Mouse (Mus musculus): ENCODE measurements around the gene Gm7137.
"Not testable (repeated sequence)": the region's sequence is repeated elsewhere in the genome, so short reads cannot be mapped to it uniquely, and the experiment has no call there.

Gm7137 gene

DNA sequence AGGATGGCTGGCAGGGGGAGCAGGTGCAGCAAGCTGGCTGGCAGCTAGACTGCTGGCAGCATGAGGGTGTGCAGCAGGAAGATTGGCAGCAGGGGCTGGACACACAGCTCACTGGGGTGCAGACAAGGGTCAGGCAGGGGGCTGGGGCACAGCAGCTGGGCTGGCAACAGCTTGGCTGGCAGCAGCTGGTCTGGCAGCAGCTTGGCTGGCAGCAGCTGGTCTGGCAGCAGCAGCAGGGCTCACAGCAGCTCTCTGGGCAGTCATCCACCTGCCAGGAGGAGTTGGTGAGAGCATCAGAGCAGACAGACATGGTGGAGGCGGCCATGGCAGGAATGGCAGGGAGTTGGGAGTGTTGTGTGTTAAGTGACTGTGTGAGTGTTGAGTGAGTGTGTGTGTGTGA is at the start of gene Gm7137:
TSS of gene Gm7137 (minus strand) at position 325 of the 400 bp plus-strand sequence.
- DNase-seq: not testable (repeated sequence)

DNA sequence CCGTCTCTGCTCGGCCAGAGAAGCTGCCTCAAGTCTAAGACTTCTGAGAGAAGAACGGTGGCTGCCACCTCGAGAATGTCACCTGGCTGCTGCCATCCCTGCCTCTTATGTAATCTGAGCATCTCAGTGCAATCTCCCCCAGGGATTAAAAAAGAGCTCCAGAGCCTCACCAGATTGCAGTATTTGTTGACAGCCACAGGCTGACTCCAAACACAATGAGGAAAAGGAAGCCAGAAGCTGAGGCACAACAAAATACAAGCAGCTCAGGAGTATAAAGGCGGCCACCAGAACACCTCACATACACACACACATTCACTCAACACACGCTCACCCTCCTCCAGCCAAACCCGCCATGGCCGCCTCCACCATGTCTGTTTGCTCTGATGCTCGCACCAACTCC is 47.6 kb upstream of the Gm7137 start, which contains the start of gene Krtap10-10:
TSS of gene Krtap10-10 (plus strand) at position 301 of the 400 bp plus-strand sequence.
- DNase-seq: no peak

DNA sequence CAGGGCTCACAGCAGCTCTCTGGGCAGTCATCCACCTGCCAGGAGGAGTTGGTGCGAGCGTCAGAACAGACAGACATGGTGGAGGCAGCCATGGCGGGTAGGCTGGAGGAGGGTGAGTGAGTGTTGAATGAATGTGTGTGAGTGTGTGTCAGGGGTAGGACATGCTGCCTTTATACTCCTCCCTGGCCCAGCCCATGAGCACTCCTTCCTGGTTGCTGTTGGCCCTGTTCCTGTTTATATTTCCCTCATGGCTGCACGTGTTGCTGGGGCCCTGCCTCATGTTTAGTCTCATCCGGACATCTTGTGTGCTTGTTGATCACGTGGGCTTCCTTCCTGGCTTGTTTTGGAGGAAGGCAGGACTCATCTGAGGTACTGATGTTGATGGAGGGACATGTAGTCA is 39.0 kb upstream of the Gm7137 start, which contains the start of gene Krtap10-4:
TSS of gene Krtap10-4 (minus strand) at position 145 of the 400 bp plus-strand sequence.
- DNase-seq: no peak

DNA sequence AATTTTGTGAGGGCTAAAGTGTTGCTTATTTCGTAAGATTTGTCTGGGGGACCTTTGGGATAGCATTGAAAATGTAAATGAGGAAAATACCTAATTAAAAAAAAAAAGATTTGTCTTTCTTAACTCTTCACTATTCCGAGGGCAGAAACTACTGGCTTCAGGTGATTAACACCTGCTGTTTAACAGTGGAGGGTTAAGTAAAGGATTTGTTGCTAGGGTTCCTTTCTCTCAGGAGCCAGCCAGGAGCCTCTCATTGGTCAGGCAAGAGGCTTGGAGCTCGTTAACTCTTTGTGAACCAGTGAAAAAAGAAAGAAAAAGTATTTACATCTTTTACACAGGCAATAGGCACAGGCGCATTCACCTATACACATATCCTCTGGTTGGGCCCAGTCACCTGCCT is 31.2 kb upstream of the Gm7137 start:
- no peak for DNase-seq

DNA sequence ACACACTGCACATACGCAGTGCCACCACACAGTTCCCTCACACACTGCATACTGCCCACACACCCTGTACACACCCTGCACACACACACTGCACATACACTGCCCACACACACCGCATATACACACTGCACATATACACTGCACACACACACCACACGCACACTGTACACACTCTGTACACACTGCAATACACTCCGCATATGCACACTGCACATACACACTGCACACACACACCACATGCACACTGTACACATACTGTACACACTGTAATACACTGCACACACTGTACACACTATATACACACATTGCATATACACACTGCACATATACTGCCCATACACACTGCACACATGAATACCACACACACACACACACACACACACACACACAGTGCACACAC is 30.5 kb upstream of the Gm7137 start:
- no peak for DNase-seq

DNA sequence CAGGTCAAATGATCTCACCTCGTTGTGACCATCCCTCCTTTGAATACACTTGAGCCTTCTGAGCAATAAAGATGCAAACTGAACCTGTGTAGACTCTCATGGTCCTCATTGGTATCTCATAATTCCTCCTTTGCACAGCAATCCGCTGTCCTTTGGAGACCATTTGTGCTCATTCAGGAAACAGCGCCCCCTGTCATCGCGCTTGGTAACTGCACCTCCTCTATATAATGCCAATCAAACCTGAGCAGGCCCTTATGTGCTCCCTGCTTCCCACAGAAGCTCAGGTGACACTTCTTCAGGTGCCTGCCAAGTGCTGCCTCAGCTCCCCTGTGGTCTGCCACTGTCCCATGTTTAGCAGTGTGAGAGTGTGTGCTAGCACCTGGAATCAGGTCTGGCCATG is 27.5 kb upstream of the Gm7137 start:
- peak; percentile 46 for DNase-seq

DNA sequence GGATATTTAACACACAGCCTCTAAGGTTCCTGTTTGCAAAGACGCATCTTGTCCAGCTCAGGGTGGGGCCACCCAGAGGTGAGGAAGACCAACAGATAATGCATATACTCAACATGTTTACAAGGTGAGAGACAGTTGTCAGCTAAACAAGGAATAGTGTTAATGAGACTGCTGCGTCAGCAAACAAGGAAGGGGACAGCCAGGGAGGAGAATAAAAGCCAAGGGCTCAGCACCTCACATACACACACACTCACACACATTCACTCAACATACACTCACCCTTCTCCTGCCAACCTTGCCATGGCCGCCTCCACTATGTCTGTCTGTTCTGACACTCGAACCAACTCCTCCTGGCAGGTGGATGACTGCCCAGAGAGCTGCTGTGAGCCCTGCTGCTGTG is 26.4 kb upstream of the Gm7137 start, which contains the start of gene Gm2696:
TSS of gene Gm2696 (plus strand) at position 301 of the 400 bp plus-strand sequence.
- DNase-seq: no peak

DNA sequence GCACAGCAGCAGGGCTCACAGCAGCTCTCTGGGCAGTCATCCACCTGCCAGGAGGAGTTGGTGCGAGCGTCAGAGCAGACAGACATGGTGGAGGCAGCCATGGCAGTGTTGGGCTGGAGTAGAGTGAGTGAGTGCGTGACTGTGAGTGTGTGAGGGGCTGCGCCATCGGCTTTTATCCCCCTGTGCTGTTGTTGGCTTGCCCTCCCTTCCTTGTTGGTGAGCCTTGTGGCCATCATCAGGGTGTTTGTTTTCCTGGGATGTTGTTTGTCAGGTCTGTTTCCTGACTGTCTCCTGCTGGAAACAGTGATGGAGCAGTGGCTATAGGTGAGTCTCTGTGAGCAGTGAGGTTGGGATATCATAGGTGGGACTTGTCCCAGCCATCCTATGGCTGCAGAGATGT is 23.7 kb upstream of the Gm7137 start, which contains the start of gene Gm9507:
TSS of gene Gm9507 (minus strand) at position 101 of the 400 bp plus-strand sequence.
- no peak for DNase-seq

DNA sequence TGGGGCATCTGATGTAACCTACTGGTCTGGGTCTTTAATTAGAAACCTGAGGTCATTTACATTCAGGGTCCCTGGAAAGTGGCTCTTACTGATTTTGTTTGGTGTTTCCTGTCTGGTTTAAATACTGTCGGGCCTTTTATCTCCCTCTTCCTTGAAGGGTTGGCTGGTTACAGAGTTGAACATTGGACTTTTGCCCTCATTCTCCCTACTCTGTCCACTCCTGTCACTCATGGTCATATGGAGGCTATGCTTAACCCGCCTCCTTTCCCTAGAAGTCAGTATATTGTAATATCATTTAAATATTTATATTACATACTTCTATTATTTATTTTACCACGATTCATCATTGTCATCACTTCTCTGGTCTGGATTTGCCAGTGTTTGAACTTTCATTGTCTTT is 16.1 kb upstream of the Gm7137 start:
- no peak for DNase-seq

DNA sequence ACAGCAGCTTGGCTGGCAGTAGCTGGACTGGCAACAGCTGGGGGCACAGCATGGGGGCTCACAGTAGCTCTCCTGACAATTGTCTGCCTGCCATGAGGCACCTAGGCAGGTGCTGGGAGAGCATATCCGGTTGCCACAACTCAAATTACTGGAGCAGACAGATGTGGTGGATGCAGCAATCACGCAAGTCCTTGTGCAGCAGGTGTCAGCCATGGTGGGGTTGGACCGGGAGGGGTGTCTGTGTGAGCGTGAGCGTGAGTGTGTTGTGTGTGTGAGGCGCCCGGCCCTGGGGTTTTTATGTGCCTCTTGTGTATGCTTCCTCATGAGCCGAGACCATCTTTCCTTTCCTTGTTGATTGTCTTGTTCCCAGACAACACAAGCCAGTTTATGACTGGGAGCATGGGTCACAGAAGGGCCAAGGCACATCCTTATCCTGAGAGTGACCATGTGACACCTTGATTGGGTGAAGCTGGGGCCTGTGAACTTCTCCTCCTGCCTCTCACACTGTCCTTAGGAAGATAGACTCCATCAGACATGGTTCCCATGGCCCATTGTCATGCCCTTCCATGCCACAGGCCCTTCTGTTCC is 11.0 kb upstream of the Gm7137 start, which contains the start of gene Gm19668:
TSS of gene Gm19668 (minus strand) at position 213 of the 588 bp plus-strand sequence.
- DNase-seq: no peak

DNA sequence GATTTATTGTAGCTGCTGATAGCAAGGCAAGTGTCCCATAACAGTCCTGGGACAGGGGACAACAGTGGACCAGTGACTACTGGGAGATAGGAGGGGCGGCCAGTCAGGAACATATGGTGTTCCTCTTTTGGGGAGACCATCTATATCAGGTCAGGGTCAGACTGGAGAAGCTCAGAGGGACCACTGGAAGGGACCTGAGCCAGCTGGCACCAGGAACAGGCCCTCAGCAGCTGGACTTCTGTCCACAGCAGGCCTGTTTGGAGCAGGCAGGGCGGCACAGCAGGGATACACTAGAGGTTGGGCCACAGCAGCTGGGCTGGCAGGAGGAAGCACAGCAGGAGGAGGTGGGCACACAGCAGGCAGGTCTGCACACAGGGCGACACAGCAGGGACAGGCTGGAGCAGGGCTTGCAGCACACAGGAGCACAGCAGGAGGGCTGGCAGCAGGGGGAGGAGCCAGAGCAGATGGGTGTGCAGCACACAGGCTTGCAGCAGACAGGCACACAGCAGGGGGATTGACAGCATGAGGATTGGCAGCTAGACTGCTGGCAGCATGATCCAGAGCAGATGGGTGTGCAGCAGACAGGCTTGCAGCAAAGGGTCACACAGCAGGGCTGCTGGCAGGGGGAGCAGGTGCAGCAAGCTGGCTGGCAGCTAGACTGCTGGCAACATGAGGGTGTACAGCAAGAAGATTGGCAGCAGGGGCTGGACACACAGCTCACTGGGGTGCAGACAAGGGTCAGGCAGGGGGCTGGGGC is 10.3 kb upstream of the Gm7137 start:
- DNase-seq: not testable (repeated sequence)

DNA sequence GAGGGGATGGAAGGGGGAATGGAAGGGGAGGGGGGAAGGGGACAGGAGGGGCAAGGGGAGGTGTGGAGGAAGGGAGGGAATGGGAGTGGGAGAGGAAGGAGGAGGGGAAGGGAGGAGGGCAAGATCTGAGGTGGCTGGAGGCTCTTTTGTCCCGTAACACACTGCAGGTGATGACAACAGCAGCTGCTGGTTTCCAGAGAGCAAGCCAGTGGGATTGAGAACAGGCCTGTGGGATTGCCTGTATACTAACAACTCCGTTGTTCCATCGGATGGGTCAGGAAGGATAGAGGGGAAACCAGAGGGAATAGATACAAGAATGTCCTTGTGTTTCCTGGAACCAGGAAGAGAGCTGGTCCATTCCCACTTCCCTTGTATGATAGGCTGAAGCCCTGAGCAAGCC is 9.7 kb upstream of the Gm7137 start:
- DNase-seq: no peak

DNA sequence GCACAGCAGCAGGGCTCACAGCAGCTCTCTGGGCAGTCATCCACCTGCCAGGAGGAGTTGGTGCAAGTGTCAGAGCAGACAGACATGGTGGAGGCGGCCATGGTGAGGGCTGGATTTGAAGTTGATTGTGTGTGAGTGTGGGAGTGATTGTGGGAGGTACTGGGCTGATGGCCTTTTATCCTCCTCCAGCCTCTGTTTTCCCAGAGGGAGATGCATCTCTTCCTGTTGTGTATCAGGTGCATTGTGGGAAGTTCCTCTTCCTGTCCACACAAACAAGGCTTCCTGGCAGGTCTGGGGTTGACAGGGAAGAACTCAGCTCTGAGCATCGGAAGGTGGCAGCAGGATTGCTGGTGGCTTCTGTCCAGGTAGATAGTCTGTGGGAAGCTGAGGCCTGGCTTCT is 7.0 kb upstream of the Gm7137 start, which contains the start of gene Gm9639:
TSS of gene Gm9639 (minus strand) at position 101 of the 400 bp plus-strand sequence.
- DNase-seq: no peak

DNA sequence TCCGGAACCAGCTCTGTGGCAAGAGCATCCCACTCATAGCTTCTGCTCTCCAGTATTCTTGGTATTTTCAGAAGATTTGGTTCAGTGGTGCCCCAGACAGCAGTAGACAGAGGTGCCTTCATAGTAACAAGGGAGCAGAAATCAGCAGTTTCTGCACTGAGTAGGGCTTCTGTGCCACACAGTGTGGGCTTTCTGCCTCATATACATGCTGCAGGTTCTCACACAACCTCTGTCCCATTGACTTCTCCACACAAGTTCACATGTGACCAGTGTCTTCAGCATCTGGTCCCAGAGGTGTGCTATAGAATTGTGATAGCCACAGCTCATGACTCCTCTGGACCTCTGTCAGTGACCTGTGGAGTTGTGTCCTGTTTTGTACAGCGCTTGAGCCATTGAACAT is 621 bp upstream of the Gm7137 start:
- no peak for DNase-seq

DNA sequence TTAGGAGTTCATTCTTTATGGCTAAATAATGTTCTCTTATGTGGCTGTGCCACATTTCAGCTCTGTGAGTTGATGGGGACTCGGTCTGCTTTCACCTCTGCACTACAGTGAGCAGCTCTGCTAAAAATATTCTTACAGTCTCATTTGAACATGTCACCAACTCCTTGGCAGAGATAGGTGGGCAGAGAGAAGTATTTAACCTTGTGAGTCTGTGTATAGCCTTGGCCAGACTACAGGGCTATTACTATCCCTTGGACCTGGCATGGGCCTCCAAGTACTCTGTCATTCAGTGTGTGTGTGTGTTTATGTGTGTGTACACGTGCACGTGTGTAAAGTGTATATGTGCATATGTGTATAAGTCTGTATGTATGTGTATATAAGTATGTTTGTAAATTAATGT is 4.6 kb downstream of the Gm7137 start:
- DNase-seq: not testable (repeated sequence)

DNA sequence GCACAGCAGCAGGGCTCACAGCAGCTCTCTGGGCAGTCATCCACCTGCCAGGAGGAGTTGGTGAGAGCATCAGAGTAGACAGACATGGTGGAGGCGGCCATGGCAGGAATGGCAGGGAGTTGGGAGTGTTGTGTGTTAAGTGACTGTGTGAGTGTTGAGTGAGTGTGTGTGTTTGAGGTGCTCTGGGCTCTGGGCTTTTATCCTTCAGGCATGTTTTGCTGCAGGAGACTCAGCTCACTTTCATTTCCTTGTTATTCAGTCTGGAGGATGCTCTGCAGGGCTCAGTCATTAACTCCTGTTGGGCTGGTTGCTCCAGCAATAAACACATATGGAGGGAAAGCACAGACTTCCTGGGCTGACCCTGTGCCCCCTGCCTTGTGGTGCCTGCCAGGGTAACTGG is 5.6 kb downstream of the Gm7137 start, which contains the start of gene Gm3250:
TSS of gene Gm3250 (minus strand) at position 101 of the 400 bp plus-strand sequence.
- DNase-seq: not testable (repeated sequence)

DNA sequence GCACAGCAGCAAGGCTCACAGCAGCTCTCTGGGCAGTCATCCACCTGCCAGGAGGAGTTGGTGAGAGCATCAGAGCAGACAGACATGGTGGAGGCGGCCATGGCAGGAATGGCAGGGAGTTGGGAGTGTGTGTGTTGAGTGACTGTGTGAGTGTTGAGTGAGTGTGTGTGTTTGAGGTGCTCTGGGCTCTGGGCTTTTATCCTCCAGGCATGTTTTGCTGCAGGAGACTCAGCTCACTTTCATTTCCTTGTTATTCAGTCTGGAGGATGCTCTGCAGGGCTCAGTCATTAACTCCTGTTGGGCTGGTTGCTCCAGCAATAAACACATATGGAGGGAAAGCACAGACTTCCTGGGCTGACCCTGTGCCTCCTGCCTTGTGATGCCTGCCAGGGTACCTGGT is 11.2 kb downstream of the Gm7137 start, which contains the start of gene Gm7138:
TSS of gene Gm7138 (minus strand) at position 101 of the 400 bp plus-strand sequence.
- DNase-seq: not testable (repeated sequence)

DNA sequence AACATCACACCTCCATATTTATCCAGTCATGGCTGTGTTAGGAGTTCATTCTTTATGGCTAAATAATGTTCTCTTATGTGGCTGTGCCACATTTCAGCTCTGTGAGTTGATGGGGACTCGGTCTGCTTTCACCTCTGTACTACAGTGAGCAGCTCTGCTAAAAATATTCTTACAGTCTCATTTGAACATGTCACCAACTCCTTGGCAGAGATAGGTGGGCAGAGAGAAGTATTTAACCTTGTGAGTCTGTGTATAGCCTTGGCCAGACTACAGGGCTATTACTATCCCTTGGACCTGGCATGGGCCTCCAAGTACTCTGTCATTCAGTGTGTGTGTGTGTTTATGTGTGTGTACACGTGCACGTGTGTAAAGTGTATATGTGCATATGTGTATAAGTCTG is 15.9 kb downstream of the Gm7137 start:
- not testable (repeated sequence) for DNase-seq

DNA sequence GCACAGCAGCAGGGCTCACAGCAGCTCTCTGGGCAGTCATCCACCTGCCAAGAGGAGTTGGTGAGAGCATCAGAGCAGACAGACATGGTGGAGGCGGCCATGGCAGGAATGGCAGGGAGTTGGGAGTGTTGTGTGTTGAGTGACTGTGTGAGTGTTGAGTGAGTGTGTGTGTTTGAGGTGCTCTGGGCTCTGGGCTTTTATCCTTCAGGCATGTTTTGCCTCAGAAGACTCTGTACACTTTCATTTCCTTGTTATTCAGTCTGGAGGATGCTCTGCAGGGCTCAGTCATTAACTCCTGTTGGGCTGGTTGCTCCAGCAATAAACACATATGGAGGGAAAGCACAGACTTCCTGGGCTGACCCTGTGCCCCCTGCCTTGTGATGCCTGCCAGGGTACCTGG is 16.8 kb downstream of the Gm7137 start, which contains the start of gene Gm3238:
TSS of gene Gm3238 (minus strand) at position 101 of the 400 bp plus-strand sequence.
- not testable (repeated sequence) for DNase-seq

DNA sequence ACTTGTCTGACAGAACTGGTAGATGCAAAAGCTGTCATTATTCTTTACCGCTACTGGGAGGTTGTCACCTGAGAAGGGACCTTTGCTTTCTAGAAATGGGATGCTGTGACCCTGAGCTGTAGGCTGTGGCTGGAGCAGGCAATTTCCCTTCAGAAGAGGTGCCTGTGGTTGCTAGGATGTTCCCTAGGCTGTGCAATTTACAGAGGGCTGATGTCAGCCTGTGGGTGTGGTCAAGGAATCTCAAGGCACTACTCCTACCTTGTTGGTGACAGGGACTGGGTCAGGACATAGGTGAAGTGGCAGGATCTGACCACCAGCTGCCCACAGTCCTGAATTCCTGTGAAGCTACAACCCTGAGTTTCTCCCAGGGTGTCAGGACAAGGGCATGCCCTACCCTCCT is 18.3 kb downstream of the Gm7137 start:
- DNase-seq: no peak

DNA sequence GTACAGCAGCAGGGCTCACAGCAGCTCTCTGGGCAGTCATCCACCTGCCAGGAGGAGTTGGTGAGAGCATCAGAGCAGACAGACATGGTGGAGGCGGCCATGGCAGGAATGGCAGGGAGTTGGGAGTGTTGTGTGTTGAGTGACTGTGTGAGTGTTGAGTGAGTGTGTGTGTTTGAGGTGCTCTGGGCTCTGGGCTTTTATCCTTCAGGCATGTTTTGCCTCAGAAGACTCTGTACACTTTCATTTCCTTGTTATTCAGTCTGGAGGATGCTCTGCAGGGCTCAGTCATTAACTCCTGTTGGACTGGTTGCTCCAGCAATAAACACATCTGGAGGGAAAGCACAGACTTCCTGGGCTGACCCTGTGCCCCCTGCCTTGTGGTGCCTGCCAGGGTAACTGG is 28.4 kb downstream of the Gm7137 start, which contains the start of gene Gm3233:
TSS of gene Gm3233 (minus strand) at position 101 of the 400 bp plus-strand sequence.
- DNase-seq: not testable (repeated sequence)

DNA sequence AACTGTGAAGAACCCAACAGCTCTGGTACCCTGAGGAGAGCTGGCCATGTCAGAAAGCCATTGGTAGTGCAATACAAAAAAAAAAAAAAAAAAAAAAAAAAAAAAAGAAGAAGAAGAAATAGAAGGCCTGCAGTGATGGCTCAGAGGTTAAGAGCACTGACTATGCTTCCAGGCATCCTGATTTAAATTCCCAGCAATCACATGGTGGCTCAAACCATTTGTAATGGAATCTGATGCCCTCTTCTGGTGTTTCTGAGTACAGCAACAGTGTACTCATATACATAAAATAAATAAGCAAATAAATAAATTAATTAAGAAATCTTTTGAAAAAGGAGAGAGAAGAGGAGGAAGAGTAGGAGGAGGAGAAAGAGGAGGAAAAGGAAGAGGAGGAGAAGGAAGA is 34.6 kb downstream of the Gm7137 start:
- no peak for DNase-seq

DNA sequence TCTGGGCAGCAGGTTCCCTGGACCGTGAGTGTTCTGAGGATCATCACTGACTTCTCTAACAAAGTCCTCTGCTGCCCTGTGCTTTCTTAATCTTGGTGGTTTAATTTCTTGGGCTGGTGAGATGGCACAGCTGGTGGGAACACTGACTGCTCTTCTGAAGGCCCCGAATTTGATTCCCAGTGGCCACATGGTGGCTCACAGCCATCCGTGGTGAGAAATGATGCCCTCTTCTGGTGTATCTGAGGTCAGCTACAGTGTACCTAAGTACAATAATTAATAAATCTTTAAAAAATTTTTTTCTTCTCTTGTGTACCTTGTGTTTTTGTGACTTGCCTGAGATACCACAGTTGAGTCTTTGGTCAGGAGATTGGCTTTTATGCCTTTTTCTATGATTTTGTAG is 35.7 kb downstream of the Gm7137 start:
- DNase-seq: not testable (repeated sequence)
